Mouse (Mus musculus) mature B cell (primary cell): ENCODE results near the gene Stard3.

Experiments
- in situ Hi-C: fragments of 300-500 bp; cut with MboI; formaldehyde crosslinking; loops from 2 replicates; pipeline ENCODE4 v1.14.3; 2019

The Stard3 gene

GRCm38 (mm10) chr11:98348083-98348961 lies 9.8 kb upstream of the Stard3 start, which contains the start of gene Ppp1r1b:
Gene Ppp1r1b (plus strand): TSS chr11:98348404.
- in situ Hi-C loops = no loop called here

- in situ Hi-C loops = no loop called here
Observed at GRCm38 (mm10) chr11:98349308-98349707, 8.9 kb upstream of the Stard3 start.

DNA sequence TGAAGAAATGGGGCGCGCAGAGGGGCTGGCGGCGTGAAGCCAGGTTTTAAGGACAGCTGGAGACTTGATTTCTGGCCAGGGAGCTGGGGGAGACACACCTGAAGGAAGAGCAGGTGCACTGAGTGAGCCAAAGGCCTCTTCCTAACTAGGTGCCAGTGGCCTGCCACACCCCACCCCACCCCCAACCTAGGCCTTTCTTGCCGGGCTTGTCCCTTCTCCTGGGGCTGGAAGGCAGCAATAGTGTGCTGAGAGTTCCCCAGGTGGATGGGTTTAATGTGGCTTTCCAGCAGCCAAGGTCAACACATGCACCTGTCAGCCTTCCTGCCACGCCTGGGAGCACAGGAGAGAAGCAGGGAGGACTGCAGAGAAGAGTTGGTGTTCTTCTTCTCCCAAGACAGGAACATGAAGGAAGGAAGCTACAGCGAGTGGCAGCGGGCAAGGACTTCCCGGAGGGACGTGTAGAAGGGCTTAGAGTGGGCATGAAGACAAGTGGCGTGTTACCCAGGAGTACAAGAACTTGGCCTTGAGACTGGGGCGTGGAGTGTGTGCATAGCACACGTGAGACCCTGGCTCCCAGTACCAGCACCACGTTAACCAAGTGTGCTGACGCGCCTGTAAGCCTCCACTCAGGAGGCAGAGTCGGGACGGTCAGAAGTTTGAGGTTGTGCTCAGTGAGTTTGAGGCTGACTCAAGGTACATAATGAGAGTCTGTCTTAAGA lies 5.7 kb upstream of the Stard3 start:
- in situ Hi-C loops = no loop called here

DNA sequence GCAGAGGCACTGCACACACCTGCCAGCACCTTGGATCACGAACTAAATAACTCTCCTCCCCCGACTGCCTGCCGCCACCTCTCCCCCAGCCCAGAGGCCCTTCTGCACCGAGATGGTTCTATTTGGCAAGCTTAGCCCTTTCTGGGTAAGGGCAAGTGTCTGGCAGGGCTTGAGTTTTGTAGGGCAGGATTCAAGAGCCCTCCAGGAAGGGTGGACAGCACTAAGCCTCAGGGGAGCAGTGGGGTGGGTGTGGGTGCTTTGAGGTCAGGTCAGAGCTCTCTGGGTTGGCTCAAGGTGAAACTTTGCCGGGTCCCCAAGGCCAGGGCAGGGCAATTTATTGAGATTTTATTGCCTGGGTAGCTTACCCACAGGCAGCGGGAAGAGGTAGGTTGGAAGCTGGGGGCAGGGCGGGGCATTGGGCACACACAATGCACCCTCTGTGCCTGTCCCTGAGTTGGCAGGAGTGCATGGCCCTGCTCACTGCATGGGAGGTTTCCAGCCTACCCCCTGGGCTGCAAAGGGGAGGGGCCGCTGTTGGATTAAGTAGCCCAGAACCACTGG lies 4.4 kb upstream of the Stard3 start:
- in situ Hi-C loops = no loop called here

- in situ Hi-C loops = no loop called here
Observed at GRCm38 (mm10) chr11:98354445-98354844, 3.7 kb upstream of the Stard3 start.

GRCm38 (mm10) chr11:98355732-98356299 lies 2.4 kb upstream of the Stard3 start:
- in situ Hi-C loops = no loop called here

- in situ Hi-C loops = no loop called here
Observed at GRCm38 (mm10) chr11:98356625-98357394, 1.4 kb upstream of the Stard3 start.

GRCm38 (mm10) chr11:98357396-98358160 lies 590 bp upstream of the Stard3 start:
- in situ Hi-C loops = no loop called here

DNA sequence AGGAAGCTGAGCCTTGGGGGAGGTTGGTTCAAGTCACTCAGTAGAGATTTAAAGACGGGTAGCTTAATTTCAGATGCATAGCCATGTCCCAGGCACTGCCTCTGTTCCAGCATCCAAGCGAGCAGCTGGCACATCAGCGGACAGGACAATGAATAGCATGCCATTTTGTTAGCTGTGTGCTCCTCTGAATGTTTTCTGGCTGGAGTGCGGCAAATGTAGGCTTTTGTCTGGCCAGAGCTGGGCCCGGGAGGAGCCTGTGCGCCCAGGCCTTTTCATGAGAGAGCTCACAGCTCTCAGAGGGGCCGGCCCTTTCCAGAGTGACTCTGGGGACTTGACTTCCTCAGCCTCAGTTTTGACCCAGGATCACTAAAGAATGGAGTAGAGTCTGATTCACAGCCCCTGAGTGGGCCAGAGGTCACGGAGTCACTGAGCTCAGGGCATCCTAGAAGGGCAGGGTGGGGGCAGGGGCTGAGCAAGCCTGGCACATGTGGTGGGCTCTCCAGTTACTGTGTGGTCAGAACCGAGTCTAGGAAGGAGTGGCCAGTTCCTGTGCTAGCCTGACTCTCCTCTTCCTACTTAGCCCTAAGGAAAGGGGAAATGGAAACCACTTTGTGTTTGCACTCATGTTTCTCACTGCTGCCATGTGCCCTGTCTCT lies 2.8 kb downstream of the Stard3 start:
- in situ Hi-C loops = no loop called here

DNA sequence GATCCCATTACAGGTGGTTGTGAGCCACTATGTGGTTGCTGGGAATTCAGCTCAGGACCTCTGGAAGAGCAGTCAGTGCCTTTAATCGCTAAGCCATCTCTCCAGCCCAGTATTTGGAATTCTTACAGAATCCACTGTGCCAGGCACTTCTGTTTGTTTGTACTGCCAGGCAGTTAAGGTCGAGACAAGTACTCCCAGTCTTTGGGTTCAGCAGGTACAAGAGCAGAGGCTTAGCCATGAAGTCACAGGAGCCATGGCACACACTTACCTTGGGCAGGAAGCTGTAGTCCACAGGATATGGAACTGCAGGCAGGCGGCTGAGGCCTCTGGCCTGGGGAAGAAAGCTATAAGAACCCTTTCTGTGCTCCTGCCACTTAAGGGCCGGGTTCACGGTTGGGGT lies 5.6 kb downstream of the Stard3 start:
- in situ Hi-C loops = no loop called here

- in situ Hi-C loops = no loop called here
Observed at GRCm38 (mm10) chr11:98364410-98364809, 6.2 kb downstream of the Stard3 start.

- in situ Hi-C loops = no loop called here
Observed at GRCm38 (mm10) chr11:98366290-98366689, 8.1 kb downstream of the Stard3 start.

DNA sequence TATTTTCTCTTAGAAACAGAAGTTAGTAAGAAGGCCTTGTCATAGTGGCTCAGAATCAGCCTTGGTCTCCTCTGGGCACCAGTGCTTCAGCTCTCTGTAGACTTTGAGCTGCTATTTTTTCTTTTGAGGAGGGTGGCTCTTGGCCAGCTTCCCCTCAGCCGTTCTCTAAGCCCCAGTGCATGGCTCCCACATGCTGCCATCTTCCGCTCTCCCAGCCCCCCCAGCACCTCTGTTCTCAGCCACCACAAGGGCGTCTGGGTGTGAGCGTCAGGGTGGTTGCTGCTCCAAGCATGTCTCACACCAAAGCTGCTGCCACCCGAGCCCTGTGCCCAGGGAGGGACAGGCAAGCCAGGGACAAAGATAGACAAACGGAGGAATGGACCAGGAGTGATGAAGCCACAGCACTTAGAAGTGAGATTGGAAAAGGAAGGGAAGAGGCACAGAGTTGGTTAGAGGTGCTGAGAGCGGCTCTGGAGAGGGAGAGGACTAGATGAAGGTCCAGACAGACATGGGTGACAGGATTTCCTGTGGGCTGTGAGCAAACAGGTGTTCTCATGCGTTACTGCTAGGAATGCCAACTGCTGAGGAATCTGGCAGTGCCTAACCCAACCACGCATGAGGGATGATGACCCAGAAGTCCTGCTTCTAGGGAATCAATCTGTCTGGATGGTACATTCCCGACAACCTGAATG lies 9.1 kb downstream of the Stard3 start:
- in situ Hi-C loops = no loop called here

DNA sequence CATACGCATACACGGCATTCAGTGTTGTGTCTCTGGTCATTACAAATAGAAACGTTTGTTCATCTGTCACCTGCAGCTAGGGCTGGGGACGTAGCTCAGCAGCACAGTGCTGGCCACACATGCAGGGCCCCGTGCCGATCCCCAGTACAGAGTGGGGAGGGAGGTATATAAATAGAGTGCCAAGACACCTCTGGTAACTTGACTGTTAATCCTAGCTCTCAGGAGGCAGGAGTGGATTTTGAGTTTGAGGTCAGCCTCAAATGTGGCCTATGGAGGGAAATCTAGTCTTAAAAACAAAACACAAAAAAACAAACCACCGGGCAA lies 9.7 kb downstream of the Stard3 start:
- in situ Hi-C loops = no loop called here

GRCm38 (mm10) chr11:98369337-98369736 lies 11.2 kb downstream of the Stard3 start:
- in situ Hi-C loops = no loop called here

DNA sequence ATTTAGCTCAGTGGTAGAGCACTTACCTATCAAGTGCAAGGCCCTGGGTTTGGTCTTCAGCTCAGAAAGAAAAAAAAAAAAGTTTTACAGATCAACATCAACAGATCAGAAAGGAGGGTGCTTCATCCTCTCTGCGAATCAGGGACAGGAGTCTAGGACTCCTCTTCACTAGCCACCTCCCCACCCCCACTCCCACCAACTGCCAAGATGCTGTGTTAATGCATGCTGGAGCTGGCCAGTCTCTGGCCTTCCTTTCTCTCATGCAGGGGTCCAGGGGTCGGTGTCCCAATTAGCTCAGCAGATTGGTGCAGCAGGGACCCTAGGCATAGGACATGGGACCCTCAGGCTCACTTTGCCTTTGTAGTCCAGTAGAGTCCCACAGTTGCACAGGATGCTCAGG lies 12.4 kb downstream of the Stard3 start:
- in situ Hi-C loops = no loop called here

GRCm38 (mm10) chr11:98371556-98372240 lies 13.5 kb downstream of the Stard3 start:
- in situ Hi-C loops = no loop called here

GRCm38 (mm10) chr11:98372406-98372805 lies 14.2 kb downstream of the Stard3 start:
- in situ Hi-C loops = no loop called here

DNA sequence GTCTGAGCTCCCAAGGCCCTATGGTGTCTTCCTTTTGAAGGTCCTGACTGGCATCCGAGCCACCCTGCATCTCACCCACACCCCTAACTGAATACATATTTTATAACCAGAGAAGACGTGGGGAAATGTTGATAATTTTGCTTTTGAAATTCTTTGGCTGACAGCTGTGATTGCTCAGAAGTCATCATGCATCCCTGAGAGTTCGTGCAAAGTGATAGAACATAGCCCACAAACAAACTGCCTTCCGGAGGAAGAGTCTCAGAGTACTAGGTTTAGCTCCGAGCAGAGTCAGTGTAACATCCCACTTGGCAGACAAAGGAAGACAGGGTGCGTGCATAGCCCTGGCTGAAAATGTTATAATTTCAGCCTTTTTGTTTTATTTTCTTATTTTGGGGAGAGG lies 15.1 kb downstream of the Stard3 start:
- in situ Hi-C loops = no loop called here
